Mouse (Mus musculus) midbrain, embryonic 11.5 days (tissue): ENCODE data around the gene Pla2g6. TPM values are rescaled to one million over a fixed set of nuclear protein-coding genes. Genes with fewer than 3 reads are reported as not detected.

Experiments used
- ATAC-seq: fragments of 200-750 bp; cut with Nextera tagmentation; 2 replicates; pipeline ENCODE4 v1.8.0; 2017; ENCODE audit warnings: moderate TSS enrichment, moderate library complexity; ENCODE audit not compliant: low FRiP score
- DNase-seq: peaks from one replicate; pipeline ENCODE4 v3.0.0; 2015; ENCODE audit warnings: low spot score; ENCODE audit errors: missing footprints
- H3K27ac ChIP-seq: fragments of 300-500 bp; sonication (generic); 2 replicates; pipeline ENCODE4 v1.5.1; 2014; ENCODE audit warnings: low read depth, low read length
- H3K27me3 ChIP-seq: fragments of 300-500 bp; sonication (generic); 2 replicates; pipeline ENCODE4 v1.6.1; 2014; ENCODE audit warnings: mild to moderate bottlenecking, low read length, moderate library complexity, mixed read lengths; ENCODE audit not compliant: control insufficient read depth, insufficient read depth
- H3K36me3 ChIP-seq: fragments of 300-500 bp; sonication (generic); 2 replicates; pipeline ENCODE4 v1.6.1; 2014; ENCODE audit warnings: mild to moderate bottlenecking, low read length, moderate library complexity, mixed read lengths; ENCODE audit not compliant: control insufficient read depth, insufficient read depth
- H3K4me1 ChIP-seq: fragments of 300-500 bp; sonication (generic); 2 replicates; pipeline ENCODE4 v1.6.1; 2014; ENCODE audit warnings: low read length; ENCODE audit not compliant: control insufficient read depth, insufficient read depth
- H3K4me2 ChIP-seq: fragments of 300-500 bp; sonication (generic); 2 replicates; pipeline ENCODE4 v1.6.1; 2014; ENCODE audit warnings: mild to moderate bottlenecking, moderate library complexity
- H3K4me3 ChIP-seq: fragments of 300-500 bp; sonication (generic); 2 replicates; pipeline ENCODE4 v1.5.1; 2014; ENCODE audit warnings: low read depth, low read length
- H3K9ac ChIP-seq: fragments of 300-500 bp; sonication (generic); 2 replicates; pipeline ENCODE4 v1.6.1; 2014; ENCODE audit warnings: low read length
- H3K9me3 ChIP-seq: fragments of 300-500 bp; sonication (generic); 2 replicates; pipeline ENCODE4 v1.6.1; 2016; ENCODE audit warnings: low read length; ENCODE audit not compliant: control insufficient read depth
- WGBS: fragments of 180-500 bp; shearing (Covaris S2); extraction: QIAGEN DNeasy Blood & Tissue Kit; methylation state at CpG from one replicate; pipeline ENCODE4 v1.1.7; 2014; 5-methylcytosine and 5-hydroxymethylcytosine counted together
- microRNA counts: library from miRNA; unstranded; fragments of <30 nt; microRNA quantifications from one replicate; lab custom pipeline; 2015
- microRNA-seq: library from miRNA; unstranded; fragments of <30 nt; microRNA quantifications from one replicate; pipeline ENCODE4, GENCODE M21; 2017
- polyA plus RNA-seq: library from polyadenylated mRNA; unstranded; fragments of >200 nt; fragmentation: Nextera tagmentation; extraction: Ambion mirVana; gene quantifications from 2 replicates; pipeline ENCODE4 v1.2.1, GENCODE M21; 2014

Gene Pla2g6
- polyA plus RNA-seq, 1 experiment from 2014 or later = 18.4 TPM

- Histone ChIP-seq H3K36me3 (peaks cover 6% of the 10 kb centered on the region), H3K27ac (no peak overlapping the region), H3K4me2 (no peak overlapping the region)
Observed at GRCm38 (mm10) chr15:79245321-79245720, 82.9 kb downstream of the Pla2g6 start.

DNA sequence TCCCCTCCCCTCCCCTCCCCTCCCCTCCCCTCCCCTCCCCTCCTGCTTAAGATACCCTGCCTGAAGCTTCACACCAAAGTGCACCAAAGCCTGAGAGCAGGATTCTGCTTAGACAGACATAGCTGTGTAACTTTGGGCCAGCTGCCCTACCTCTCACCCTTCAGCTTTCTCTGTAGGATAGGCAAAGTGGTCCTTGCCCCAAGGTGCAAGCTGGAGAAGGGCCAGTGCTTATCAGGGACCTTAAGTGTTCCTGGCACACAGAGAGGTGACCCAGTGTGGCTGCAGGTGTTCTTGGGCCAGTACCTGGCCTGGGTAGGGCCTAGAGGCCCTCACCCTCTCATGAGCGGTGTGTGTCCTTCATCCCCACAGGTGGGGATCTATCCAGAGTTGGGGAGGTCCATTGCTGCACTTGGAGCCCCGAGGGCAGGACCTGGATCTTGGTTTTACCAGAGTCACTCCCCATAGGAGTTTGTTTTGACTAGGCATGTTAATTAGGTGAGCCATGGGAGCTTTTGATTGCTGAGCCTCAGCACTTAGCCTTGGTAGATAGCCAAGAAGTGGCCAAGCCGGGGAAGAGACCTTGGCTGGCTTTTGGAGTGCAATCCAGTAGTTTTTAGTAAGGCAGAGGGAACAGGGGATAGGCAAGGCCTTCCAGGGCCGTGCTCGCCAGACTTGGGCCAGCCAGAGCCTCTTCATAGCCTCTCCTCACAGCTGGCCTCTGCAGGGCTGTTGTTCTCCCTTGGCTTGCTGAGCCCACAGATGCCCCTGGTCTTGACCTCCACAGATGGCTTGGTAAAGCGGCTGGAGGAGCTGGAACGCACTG, 83.9 kb downstream of the Pla2g6 start:
- Histone ChIP-seq H3K4me1 (peaks cover 7% of the 10 kb centered on the region), H3K9me3 (no peaks in the 10 kb centered on the region), H3K9ac (no peak overlapping the region), H3K36me3 (peaks cover 13% of the 10 kb centered on the region), H3K4me2 (no peak overlapping the region), H3K27me3 (no peaks in the 10 kb centered on the region), H3K4me3 (no peak overlapping the region), H3K27ac (peak overlapping the region; percentile 25; the same call in 1 of the 2 replicates)
- WGBS = 78% methylated on average over 7 of the region's 7 CpGs
- no peak for DNase-seq
- no peak for ATAC-seq

More at GRCm38 (mm10) chr15:79245321-79245720, 82.9 kb downstream of the Pla2g6 start:
- DNase-seq = no peak
- Histone ChIP-seq H3K4me3 (no peak overlapping the region), H3K9ac (no peak overlapping the region), H3K9me3 (no peaks in the 10 kb centered on the region), H3K4me1 (peaks cover 7% of the 10 kb centered on the region), H3K27me3 (no peaks in the 10 kb centered on the region; the same call in 1 of the 2 replicates)
- 89% methylated on average over 3 of the region's 3 CpGs for WGBS
- no peak for ATAC-seq

DNA sequence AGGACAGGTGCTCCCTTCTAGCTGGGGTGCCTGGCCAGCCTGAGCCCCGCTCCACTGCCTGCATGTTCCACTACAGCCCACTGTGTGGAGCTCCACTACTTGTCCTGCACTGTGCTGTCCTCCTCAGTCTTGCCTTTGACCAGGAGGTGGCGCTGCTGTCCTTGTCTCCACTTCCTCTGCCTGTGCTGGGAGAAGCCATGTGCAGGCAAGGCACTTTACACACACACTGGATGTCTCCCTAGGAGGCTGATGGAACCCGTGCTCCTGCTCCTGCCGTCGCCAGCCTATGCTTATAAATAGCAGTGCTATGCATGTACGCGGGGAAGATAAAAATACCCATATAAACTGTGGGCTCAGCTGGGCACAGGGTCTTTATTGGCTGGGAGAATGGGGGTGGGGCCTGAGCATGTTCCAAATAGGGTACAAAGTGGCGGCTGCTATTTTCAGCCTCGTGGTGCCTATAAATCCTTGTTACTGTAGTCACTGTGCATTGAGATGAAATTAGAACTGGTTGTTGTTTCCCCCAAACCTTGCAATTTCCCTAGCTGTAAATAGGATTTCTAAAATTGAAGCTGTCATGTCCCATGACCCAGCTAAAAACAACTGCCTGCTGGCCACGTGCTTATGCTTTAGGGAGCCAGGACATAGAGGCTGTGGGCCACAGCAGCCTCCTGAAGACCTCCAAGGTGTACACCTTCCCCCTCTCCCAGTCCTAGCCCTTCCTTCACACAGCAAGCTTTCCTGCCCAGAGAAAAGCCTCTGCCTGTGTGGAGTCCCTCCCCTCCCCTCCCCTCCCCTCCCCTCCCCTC, 84.8 kb downstream of the Pla2g6 start:
- WGBS = 25% methylated on average over 10 of the region's 10 CpGs
- H3K4me1 ChIP-seq = peaks cover 7% of the 10 kb centered on the region
- H3K27ac ChIP-seq = no peak overlapping the region
- DNase-seq (peak; percentile 97), ATAC-seq (peak; percentile 96)
- H3K9ac ChIP-seq = no peak overlapping the region
- no peaks in the 10 kb centered on the region for H3K27me3 ChIP-seq
- H3K36me3 ChIP-seq = peaks cover 11% of the 10 kb centered on the region
- H3K4me2 ChIP-seq = no peak overlapping the region
- no peaks in the 10 kb centered on the region for H3K9me3 ChIP-seq
- no peak overlapping the region for H3K4me3 ChIP-seq

DNA sequence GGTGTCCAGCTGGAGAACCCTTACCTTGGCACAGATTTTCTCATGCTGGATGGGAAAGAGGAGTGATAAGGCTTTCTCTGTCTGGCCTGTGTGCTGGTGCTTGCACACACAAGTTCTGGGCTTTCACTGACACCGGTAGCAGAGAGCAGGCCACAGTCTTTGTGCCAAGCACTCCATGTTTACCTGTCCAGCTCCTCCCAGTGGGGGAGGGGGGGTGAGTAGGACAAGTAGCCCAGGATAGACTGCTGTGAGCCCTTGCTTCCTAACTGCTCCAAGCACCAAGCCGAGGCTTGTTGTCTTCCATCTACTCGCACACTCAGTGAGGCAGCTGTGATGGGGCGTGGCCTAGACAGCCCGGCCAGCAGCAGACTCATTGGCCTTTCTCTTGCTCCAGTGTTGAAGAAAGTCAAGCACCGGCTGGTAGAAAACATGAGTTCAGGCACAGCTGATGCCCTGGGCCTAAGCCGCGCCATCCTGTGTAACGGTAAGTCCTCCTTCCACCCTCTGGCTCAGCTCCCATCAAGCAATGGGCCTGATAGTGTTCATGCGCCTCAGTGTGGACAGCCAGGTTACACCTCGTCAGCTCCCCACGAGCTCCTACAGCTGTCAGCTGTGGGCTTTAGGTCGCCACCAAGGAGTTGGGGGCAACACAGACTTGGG, 85.5 kb downstream of the Pla2g6 start:
- ATAC-seq (peak; percentile 51), DNase-seq (peak; percentile 81)
- Histone ChIP-seq H3K9ac (no peak overlapping the region), H3K4me3 (no peak overlapping the region), H3K4me1 (peaks cover 7% of the 10 kb centered on the region), H3K27ac (no peak overlapping the region), H3K27me3 (no peaks in the 10 kb centered on the region), H3K4me2 (no peak overlapping the region), H3K9me3 (no peaks in the 10 kb centered on the region), H3K36me3 (peaks cover 10% of the 10 kb centered on the region)
- WGBS = 75% methylated on average over 13 of the region's 13 CpGs

DNA sequence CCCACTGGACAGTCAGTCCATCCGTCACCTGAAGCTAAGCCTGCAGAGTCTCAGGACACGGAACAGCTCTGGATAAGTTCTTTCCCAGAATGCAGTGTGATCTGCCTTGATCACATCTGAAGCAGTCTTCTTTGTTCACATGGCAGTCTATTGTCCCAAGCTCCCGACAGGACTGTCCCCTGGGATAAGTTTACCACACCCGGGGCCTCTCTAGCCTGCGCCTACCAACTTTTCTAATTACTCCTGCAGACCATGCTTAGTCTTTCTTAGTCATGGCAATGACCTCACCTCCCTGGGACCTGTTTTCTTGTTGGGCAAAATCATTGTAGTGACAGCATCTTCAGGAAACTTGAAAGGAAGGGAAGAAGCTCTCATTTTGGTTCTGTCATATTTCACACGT, 90.2 kb downstream of the Pla2g6 start:
- H3K27ac ChIP-seq = no peak overlapping the region
- no peaks in the 10 kb centered on the region for H3K4me1 ChIP-seq
- H3K9me3 ChIP-seq = no peaks in the 10 kb centered on the region
- H3K9ac ChIP-seq = no peak overlapping the region
- DNase-seq = no peak
- no peak overlapping the region for H3K4me3 ChIP-seq
- H3K4me2 ChIP-seq = no peak overlapping the region
- peaks cover 7% of the 10 kb centered on the region for H3K36me3 ChIP-seq
- no peak for ATAC-seq
- 84% methylated on average over 6 of the region's 6 CpGs for WGBS
- H3K27me3 ChIP-seq = no peaks in the 10 kb centered on the region

MicroRNA genes within 50 kb of the gene (microRNA counts, 519-probe panel; counts per million panel counts)
- not detected for microRNA mmu-miR-1943 (lab: Ali Mortazavi, UCI)

Small RNAs within 50 kb of the gene (microRNA-seq; reads per million reads assigned to microRNA genes)
- 2.1 reads per million, percentile 4 among the genes with 10 or more reads in this experiment for gene Mir1943

Other genes starting within 250 kb of the Pla2g6 start
- gene Micall1, start 219.5 kb downstream of the Pla2g6 start, polyA plus RNA-seq = 5.2 and 5.4 TPM in 2 replicates
- 354 and 362 TPM in 2 replicates for gene Polr2f, start 187.4 kb downstream of the Pla2g6 start, polyA plus RNA-seq
- gene 1700088E04Rik, start 187.1 kb downstream of the Pla2g6 start, polyA plus RNA-seq = 9.5 and 10.2 TPM in 2 replicates
- 0.64 and 0.95 TPM in 2 replicates for gene Sox10, start 163.2 kb downstream of the Pla2g6 start, polyA plus RNA-seq
- gene Pick1, start 99.2 kb downstream of the Pla2g6 start, polyA plus RNA-seq = 18.7 and 21.1 TPM in 2 replicates
- gene Gm49486, start 99.0 kb downstream of the Pla2g6 start, polyA plus RNA-seq = 0.12 and 0.57 TPM in 2 replicates
- gene Slc16a8, start 73.6 kb downstream of the Pla2g6 start, polyA plus RNA-seq = 0.14 and 0.15 TPM in 2 replicates
- gene Baiap2l2, start 42.9 kb downstream of the Pla2g6 start, polyA plus RNA-seq = 0.27 and 1.5 TPM in 2 replicates
- gene Maff, start 18.2 kb upstream of the Pla2g6 start, polyA plus RNA-seq = 1.0 and 2.3 TPM in 2 replicates
- gene Tmem184b, start 75.2 kb upstream of the Pla2g6 start, polyA plus RNA-seq = 25.5 and 33.8 TPM in 2 replicates
- gene Csnk1e, start 127.2 kb upstream of the Pla2g6 start, polyA plus RNA-seq = 175 and 182 TPM in 2 replicates
- not detected in 2 replicates for gene Kcnj4, start 176.9 kb upstream of the Pla2g6 start, polyA plus RNA-seq
- 14.9 and 16.4 TPM in 2 replicates for gene Kdelr3, start 188.0 kb upstream of the Pla2g6 start, polyA plus RNA-seq
- 81.9 and 82.6 TPM in 2 replicates for gene Ddx17, start 218.4 kb upstream of the Pla2g6 start, polyA plus RNA-seq